Mouse (Mus musculus): ENCODE data around the gene Mybpc2. TPM values are rescaled to one million over a fixed set of nuclear protein-coding genes. Genes with fewer than 3 reads are reported as not detected.

The Mybpc2 gene
- polyA plus RNA-seq, 1 experiment from 2014 or later, result 0.27 TPM

DNA sequence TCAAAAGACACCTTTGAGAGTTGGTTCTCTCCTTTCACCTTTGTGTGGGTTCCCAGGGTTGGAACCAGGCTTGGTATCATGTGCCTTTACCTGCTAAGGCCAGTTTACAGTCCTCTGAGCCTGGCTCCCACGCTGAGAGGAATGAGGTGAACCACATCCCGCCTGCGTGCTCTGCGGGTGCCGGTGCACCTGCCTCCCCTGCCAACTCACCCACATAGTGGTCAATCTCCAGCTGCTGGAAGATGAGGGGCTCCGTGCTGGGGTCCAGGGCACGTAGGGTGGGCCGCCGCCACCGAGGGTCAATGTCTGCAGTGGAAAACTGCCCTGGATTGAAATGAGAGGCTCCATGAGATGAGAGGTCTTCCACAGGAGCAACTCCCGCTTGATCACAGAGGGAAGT lies 18.1 kb upstream of the Mybpc2 start:
- Histone ChIP-seq H3K9me3 (no peaks in the 10 kb centered on the region), H3K27me3 (replicated peaks) (no peaks in the 10 kb centered on the region), H3K4me1 (peaks cover 3% of the 10 kb centered on the region), H3K4me2 (no peak overlapping the region), H3K4me3 (replicated peaks) (no peak overlapping the region), H3K36me3 (peaks cover 38% of the 10 kb centered on the region), H3K27ac (no peak overlapping the region), H3K9ac (no peak overlapping the region)
- no peak for ATAC-seq (ENCODE audit: insufficient read depth, low FRiP score, low read depth)
- 86% methylated on average over 11 of the region's 11 CpGs for WGBS

DNA sequence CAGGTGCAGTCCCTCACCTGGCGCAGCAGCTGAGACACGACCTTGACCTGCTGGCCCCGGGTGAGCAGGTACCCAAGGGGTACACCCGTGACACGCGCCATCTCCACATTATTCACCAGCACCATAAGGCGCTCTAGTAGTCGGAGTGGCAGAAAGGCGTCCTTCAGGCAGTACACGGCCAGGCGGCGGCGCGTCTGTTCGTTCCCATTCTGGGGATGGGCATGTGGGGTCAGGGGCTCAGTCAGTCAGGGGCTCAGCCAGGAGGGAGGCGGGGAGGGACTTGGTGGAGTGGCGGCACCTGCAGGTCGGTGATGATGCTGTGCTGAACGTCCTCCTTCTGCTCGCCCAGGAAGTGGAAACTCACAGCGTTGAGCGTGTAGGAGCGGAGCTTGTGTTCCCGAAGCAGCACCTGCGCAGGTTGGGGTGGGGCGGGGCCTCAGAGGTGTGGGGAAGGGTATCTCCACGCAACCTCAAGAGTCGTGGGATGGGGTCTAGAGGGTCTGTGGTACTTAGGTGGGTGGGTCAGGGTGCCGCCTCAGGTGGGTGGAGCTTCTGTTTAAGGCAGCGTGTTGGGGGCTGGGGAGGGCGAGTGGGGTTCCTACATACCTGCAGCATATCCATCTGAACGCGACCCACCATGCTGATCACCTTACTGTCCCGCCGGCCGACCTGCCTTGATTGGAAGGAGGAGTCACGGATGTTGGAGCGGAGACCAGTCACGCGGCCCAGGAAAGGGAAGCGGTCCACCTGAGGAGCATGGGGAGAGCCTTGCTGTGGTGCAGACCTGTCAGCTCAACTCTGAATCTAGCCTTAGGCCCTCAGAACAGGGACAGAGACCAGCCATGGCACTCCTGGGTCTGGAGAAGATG lies 14.5 kb upstream of the Mybpc2 start:
- WGBS, result 90% methylated on average over 41 of the region's 41 CpGs
- H3K4me2 ChIP-seq, result no peak overlapping the region
- no peak overlapping the region for H3K4me3 ChIP-seq (replicated peaks)
- H3K27ac ChIP-seq, result no peak overlapping the region
- no peak for ATAC-seq (ENCODE audit: insufficient read depth, low FRiP score, low read depth)
- H3K4me1 ChIP-seq, result no peaks in the 10 kb centered on the region
- no peaks in the 10 kb centered on the region for H3K27me3 ChIP-seq (replicated peaks)
- no peaks in the 10 kb centered on the region for H3K9me3 ChIP-seq
- H3K36me3 ChIP-seq, result peaks cover 49% of the 10 kb centered on the region
- no peak overlapping the region for H3K9ac ChIP-seq

DNA sequence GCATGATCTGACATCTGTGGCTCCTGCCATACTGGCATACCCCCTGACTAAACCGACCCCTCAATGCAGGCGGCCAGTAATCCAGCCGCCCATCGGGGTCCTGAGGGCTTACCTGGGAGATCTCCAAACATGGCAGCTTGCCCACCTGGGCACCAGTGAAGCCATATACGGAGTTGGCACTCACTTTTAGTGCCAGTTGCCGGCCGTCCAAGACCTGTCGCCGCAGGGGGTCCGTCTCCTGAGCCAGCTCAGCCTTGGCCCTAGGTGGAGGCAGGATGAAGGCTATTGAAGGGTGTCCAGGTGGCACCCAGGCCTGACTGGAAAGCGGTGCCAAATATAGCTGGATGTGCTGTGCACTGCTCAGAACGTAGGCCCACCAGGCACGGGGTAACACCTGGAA lies 13.0 kb upstream of the Mybpc2 start:
- WGBS, result 91% methylated on average over 13 of the region's 13 CpGs
- H3K9me3 ChIP-seq, result no peaks in the 10 kb centered on the region
- H3K9ac ChIP-seq, result no peak overlapping the region
- no peaks in the 10 kb centered on the region for H3K4me1 ChIP-seq
- H3K4me2 ChIP-seq, result no peak overlapping the region
- H3K4me3 ChIP-seq (replicated peaks), result no peak overlapping the region
- H3K27ac ChIP-seq, result no peak overlapping the region
- no peak for ATAC-seq (ENCODE audit: insufficient read depth, low FRiP score, low read depth)
- peaks cover 58% of the 10 kb centered on the region for H3K36me3 ChIP-seq
- H3K27me3 ChIP-seq (replicated peaks), result no peaks in the 10 kb centered on the region

DNA sequence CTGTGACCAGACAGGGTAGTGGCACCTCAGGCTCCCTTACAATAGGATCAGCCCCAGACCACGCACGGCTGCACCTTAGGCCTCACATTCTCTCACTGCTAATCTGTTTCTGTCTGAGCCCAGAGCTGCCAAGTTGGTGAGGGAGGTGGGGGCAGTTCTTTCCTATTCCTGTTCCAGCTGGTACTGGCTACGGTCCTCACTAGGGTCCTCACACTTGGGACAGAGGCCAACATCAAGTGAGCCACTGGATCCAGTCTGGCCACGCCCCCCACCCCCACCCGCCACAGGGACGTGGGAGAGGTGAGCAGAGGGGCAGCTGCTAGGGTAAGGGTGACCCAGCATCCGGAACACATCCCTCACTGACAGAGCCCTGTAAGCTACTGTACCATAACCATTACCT lies 12.6 kb upstream of the Mybpc2 start:
- Histone ChIP-seq H3K27me3 (replicated peaks) (no peaks in the 10 kb centered on the region), H3K9me3 (no peaks in the 10 kb centered on the region), H3K9ac (no peak overlapping the region), H3K4me1 (no peaks in the 10 kb centered on the region), H3K4me3 (replicated peaks) (no peak overlapping the region), H3K27ac (no peak overlapping the region), H3K4me2 (no peak overlapping the region), H3K36me3 (peaks cover 53% of the 10 kb centered on the region)
- WGBS, result 70% methylated on average over 7 of the region's 7 CpGs
- no peak for ATAC-seq (ENCODE audit: insufficient read depth, low FRiP score, low read depth)

DNA sequence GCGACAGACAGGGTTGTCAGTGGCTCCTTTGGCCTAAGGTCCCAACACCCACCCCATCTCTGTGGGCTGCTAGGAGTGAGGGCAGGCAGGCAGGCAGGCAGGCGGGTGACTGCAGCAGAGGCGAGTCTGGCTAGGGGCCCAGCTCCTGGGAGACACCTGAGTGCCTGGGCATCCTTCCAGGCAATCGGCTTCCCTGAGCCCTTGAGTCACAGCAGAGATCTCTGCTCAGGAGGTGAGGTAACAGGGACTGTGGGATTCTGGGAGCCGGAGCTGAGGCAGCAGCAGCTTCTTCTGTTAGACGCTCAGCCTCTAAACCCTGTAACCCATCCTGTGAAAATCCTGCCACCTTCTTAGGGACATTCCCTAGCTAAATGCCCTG lies 12.1 kb upstream of the Mybpc2 start:
- Histone ChIP-seq H3K4me3 (replicated peaks) (no peak overlapping the region), H3K36me3 (peaks cover 50% of the 10 kb centered on the region), H3K4me2 (no peak overlapping the region), H3K27ac (no peak overlapping the region), H3K27me3 (replicated peaks) (no peaks in the 10 kb centered on the region), H3K9ac (no peak overlapping the region), H3K9me3 (no peaks in the 10 kb centered on the region), H3K4me1 (no peaks in the 10 kb centered on the region)
- ATAC-seq (ENCODE audit: insufficient read depth, low FRiP score, low read depth), result no peak
- 86% methylated on average over 6 of the region's 6 CpGs for WGBS

DNA sequence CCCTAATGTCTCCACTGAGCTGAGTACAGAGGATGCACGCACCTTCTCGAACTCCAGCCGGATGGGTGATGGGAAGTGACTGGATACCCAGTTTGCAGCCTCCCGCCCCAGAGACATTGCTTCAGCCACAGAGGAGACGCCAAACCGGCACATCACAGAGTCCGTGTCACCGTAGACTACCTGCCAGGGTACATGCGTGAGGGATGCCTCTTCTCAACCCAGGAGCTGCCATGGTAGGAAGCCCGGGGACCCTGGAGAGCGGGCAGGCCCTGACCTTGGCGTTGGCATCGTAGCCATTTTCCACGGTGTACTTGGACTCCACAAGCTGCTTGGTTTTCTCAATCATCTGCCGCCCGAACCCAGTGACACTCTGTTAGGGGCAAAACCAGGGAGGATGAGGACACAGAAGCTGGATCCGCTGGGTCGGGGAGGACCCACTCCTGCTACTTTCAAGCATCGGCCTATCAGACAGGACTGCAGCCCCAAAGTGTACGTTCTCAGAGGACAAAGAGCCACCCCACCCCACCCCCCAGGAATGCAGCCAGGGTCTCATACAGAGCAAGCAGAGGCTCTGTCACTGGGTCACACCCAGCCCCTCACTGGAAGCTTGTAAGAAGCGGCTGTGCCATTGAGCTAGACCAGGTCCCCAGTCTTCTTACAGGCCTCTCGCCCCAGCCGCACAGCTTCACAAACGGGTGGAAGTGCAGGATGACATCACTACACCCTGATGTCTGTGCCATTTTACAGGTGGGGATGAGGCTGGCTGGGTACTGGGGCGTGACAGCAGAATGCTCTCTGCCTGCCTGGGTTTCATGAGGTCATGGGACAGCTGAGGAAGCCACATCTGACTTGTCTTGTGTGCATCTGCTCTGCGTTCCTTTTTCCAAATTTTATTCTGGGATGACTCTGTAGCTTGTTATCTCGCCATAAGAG lies 11.5 kb upstream of the Mybpc2 start:
- 91% methylated on average over 27 of the region's 27 CpGs for WGBS
- Histone ChIP-seq H3K27ac (no peak overlapping the region), H3K4me3 (replicated peaks) (no peak overlapping the region), H3K36me3 (peaks cover 43% of the 10 kb centered on the region), H3K9me3 (no peaks in the 10 kb centered on the region), H3K27me3 (replicated peaks) (no peaks in the 10 kb centered on the region), H3K9ac (no peak overlapping the region), H3K4me2 (no peak overlapping the region), H3K4me1 (no peaks in the 10 kb centered on the region)
- no peak for ATAC-seq (ENCODE audit: insufficient read depth, low FRiP score, low read depth)

DNA sequence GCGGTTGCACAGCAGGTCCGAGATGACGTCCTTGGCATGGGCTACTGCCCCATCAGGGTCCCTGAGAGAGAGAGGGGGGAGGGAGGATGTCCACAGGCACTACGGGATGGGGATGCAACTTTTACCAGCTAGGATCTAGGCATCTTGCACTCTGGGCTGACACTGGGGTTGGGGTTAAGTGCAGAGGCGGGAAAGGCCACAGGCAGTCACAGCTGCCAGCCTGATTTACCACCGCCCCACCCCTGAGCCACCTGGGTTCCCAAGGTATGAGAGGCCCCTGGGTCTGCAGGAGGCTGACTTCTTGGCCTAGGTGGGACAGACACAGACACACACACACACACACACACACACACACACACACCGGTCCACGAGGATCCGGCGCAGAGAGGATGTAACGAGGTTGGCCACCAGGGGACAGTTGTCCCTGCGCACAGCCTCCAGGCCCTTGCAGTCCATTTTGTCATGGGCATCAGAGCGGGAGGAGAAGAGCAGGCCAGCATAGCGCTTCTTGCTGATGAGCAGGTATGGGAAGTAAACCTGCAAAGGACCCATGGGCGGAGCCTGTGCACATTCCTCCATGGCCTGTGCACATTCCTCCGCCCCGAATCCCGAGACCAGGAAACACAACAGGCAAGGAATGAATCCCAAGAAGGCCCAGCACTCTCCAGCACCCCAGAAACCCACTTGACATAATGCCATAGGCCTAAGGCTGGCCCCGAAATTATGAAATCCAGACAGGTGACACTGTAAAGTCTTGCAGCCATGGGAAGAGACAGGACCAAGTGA lies 10.4 kb upstream of the Mybpc2 start:
- 85% methylated on average over 19 of the region's 19 CpGs for WGBS
- Histone ChIP-seq H3K4me1 (no peaks in the 10 kb centered on the region), H3K9me3 (no peaks in the 10 kb centered on the region), H3K9ac (no peak overlapping the region), H3K4me3 (replicated peaks) (no peak overlapping the region), H3K27me3 (replicated peaks) (no peaks in the 10 kb centered on the region), H3K4me2 (no peak overlapping the region), H3K36me3 (peaks cover 35% of the 10 kb centered on the region), H3K27ac (no peak overlapping the region)
- no peak for ATAC-seq (ENCODE audit: insufficient read depth, low FRiP score, low read depth)

DNA sequence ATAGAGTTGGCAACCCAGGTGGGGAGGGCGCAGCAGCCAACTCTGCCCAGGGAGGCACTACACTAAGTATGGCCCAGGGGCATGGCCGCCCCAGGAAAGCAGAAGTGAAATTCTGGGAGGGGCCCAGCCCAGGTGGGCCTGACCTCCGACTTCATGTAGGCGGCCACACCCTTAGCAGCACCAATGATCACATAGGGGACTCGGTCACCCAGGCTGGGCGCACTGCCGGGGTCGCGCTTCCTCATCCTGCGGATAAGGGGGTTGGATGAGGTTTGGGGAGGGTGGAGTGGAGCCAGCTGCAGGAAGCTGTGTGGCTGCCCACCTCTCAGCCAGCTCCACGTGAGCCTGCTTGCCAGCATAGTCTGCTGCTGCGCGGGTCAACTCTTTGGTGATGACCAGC lies 9.8 kb upstream of the Mybpc2 start:
- ATAC-seq (ENCODE audit: insufficient read depth, low FRiP score, low read depth), result no peak
- Histone ChIP-seq H3K9me3 (no peaks in the 10 kb centered on the region), H3K36me3 (peaks cover 32% of the 10 kb centered on the region), H3K4me1 (no peaks in the 10 kb centered on the region), H3K9ac (no peak overlapping the region), H3K4me3 (replicated peaks) (no peak overlapping the region), H3K27ac (no peak overlapping the region), H3K27me3 (replicated peaks) (no peaks in the 10 kb centered on the region; the same call in 1 of the 2 replicates), H3K4me2 (no peak overlapping the region)
- 84% methylated on average over 13 of the region's 13 CpGs for WGBS

DNA sequence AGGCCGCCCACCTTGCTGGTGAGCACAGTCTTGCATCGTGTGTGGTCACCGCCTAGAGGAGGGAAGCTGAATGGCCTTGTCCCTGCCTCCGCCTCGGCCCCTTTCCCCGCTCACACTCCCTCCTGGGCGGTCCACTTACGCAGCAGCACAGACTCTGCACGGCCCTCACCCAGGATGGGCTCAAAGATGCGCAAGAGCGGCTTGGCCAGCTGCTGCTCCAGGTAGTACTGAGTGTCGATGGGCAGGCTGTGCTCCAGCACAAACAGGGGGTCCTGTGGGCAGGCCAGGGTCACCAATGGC lies 9.2 kb upstream of the Mybpc2 start:
- no peaks in the 10 kb centered on the region; the same call in 1 of the 2 replicates for H3K27me3 ChIP-seq (replicated peaks)
- no peaks in the 10 kb centered on the region for H3K4me1 ChIP-seq
- no peak overlapping the region for H3K4me3 ChIP-seq (replicated peaks)
- H3K4me2 ChIP-seq, result no peak overlapping the region
- 81% methylated on average over 12 of the region's 12 CpGs for WGBS
- no peak overlapping the region for H3K9ac ChIP-seq
- H3K36me3 ChIP-seq, result peaks cover 27% of the 10 kb centered on the region
- H3K9me3 ChIP-seq, result no peaks in the 10 kb centered on the region
- H3K27ac ChIP-seq, result no peak overlapping the region
- no peak for ATAC-seq (ENCODE audit: insufficient read depth, low FRiP score, low read depth)

DNA sequence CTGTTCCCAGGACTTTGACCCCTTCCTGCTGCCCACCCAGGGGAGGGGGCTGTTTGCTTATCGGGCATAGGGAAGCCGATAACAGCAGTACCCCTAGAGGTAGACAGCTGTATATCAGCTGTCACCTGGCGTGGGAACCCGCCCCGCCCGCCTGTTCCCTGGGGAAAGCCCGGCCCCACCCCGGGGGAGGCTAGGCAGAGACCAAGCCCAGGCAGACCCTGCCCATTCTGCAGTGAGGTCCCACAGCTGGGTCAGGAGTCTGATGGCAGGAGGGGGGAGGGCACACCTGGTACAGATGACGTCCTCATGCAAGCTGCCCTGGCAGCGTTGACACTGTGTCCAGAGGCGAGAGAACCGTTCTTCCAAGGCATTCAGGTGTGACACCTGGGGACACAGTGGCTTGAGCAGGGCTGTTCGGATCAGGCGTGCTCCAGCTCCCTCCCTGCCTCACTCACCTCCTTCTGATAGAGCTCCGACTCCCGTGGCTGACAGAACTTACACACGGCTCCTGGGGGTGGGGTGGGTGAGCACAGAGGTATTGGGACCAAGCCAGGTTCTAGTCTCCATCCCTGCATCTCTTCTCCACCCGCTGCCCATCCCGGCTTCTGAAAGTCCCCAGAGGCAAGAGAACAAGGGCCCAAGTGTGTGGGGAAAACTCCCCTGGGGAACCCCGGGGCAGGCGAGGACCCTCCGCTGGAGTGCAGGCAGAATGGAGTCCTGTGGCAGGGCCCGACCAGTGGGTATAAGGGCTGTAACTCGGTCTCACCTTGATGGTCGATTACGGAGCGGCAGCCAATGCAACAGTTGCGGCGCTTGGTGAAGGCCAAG lies 8.7 kb upstream of the Mybpc2 start:
- Histone ChIP-seq H3K4me1 (no peaks in the 10 kb centered on the region), H3K27ac (no peak overlapping the region), H3K4me3 (replicated peaks) (no peak overlapping the region), H3K9me3 (no peaks in the 10 kb centered on the region), H3K27me3 (replicated peaks) (no peaks in the 10 kb centered on the region; the same call in 1 of the 2 replicates), H3K36me3 (peaks cover 23% of the 10 kb centered on the region), H3K4me2 (no peak overlapping the region), H3K9ac (no peak overlapping the region)
- 80% methylated on average over 29 of the region's 29 CpGs for WGBS
- ATAC-seq (ENCODE audit: insufficient read depth, low FRiP score, low read depth), result no peak
